Mouse (Mus musculus) CD4-positive, CD25-positive, alpha-beta regulatory T cell, adult 9 weeks (primary cell): Measurements from ENCODE around the gene Mn1. TPM values are rescaled to one million over a fixed set of nuclear protein-coding genes. Genes with fewer than 3 reads are reported as not detected.

Experiments used
- polyA plus RNA-seq: library from polyadenylated mRNA; unstranded; fragments of 100-300 nt; shearing (Covaris generic); gene quantifications from one replicate; pipeline ENCODE4 v1.2.1, GENCODE M21; 2017

Mn1 gene
- polyA plus RNA-seq = 0.06 TPM

DNA sequence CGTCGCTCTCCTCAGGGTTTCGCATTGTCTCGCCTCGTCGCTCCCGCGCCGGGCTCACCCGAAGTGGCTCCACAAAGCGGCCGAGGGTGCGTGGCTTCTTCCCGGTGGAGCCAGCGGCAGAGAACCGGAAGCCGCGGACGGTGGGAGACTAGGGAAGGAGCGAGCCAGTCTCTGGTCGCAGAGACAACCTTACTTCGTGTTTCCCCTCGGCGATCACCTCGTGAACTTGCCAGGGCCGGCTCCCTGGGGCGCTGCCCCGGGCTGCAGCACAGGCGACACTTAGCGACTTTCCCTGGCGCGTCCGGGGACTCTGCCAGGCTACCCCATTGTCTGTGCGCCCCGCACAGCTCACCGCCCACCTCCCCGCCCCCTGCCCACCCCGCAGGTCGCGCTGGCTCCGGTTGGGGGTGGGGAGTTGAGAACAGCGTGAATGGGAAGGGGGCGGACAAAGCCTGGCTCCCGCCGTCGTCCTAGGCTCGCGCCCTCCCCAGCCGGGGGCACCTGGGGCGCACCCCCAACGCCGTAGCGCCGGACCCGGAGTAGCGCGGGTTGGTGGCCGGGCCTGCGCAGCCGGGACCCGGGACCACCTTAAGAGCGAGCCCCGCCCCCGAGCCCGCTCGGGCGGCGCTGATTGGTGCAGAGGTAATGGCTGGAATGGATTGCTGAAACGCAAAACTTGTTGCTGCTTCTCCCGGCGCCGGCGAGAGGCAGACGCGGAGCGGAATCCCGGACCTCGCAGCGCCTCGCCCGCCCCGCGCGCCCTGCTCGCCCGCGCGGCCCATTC lies at the start of gene Mn1:
TSS of gene Mn1 (plus strand) at position 772 of the 784 bp plus-strand sequence.

Other genes with a start within 250 kb of the Mn1 start
- gene Pitpnb, start 86.6 kb upstream of the Mn1 start, polyA plus RNA-seq = 82.1 TPM